Mouse (Mus musculus) hindbrain, embryonic 11.5 days (tissue): ENCODE data around the gene Myo1d. TPM values are rescaled to one million over a fixed set of nuclear protein-coding genes. Genes with fewer than 3 reads are reported as not detected.

Source experiments
- ATAC-seq: fragments of 200-750 bp; cut with Nextera tagmentation; 2 replicates; pipeline ENCODE4 v1.8.0; 2017; ENCODE audit warnings: mild to moderate bottlenecking, moderate TSS enrichment, moderate library complexity; ENCODE audit not compliant: low FRiP score
- DNase-seq: peaks from one replicate; pipeline ENCODE4 v3.0.0-alpha.2; 2015; ENCODE audit warnings: low spot score
- H3K27ac ChIP-seq: fragments of 300-500 bp; sonication (generic); 2 replicates; pipeline ENCODE4 v1.5.1; 2014; ENCODE audit warnings: mild to moderate bottlenecking, low read depth, low read length
- H3K27me3 ChIP-seq: fragments of 300-500 bp; sonication (generic); 2 replicates; pipeline ENCODE4 v1.6.1; 2014; ENCODE audit warnings: mild to moderate bottlenecking, low read length, moderate library complexity, mixed read lengths; ENCODE audit not compliant: control insufficient read depth, insufficient read depth
- H3K36me3 ChIP-seq: fragments of 300-500 bp; sonication (generic); 2 replicates; pipeline ENCODE4 v1.6.1; 2014; ENCODE audit warnings: mild to moderate bottlenecking, low read length, moderate library complexity, mixed read lengths; ENCODE audit not compliant: control insufficient read depth, insufficient read depth
- H3K4me1 ChIP-seq: fragments of 300-500 bp; sonication (generic); replicated peaks from 2 replicates; pipeline ENCODE4 v1.6.1; 2014; ENCODE audit warnings: low read length, mixed read lengths; ENCODE audit not compliant: control insufficient read depth, insufficient read depth
- H3K4me2 ChIP-seq: fragments of 300-500 bp; sonication (generic); replicated peaks from 2 replicates; pipeline ENCODE4 v1.6.1; 2014; ENCODE audit warnings: mild to moderate bottlenecking, low read depth, low read length
- H3K4me3 ChIP-seq: fragments of 300-500 bp; sonication (generic); 2 replicates; pipeline ENCODE4 v1.5.1; 2014; ENCODE audit warnings: low read depth, low read length
- H3K9ac ChIP-seq: fragments of 300-500 bp; sonication (generic); 2 replicates; pipeline ENCODE4 v1.6.1; 2014; ENCODE audit warnings: low read depth, low read length
- H3K9me3 ChIP-seq: fragments of 300-500 bp; sonication (generic); 2 replicates; pipeline ENCODE4 v1.6.1; 2016; ENCODE audit warnings: low read length; ENCODE audit not compliant: control insufficient read depth
- WGBS: fragments of 180-500 bp; shearing (Covaris S2); extraction: QIAGEN DNeasy Blood & Tissue Kit; methylation state at CpG from one replicate; pipeline ENCODE4 v1.1.7; 2014; 5-methylcytosine and 5-hydroxymethylcytosine counted together
- polyA plus RNA-seq: library from polyadenylated mRNA; unstranded; fragments of >200 nt; fragmentation: Nextera tagmentation; extraction: Ambion mirVana; gene quantifications from 2 replicates; pipeline ENCODE4 v1.2.1, GENCODE M21; 2014

Gene Myo1d
- polyA plus RNA-seq, 1 experiment from 2014 or later = 3.6 TPM

- ATAC-seq (no peak), DNase-seq (no peak)
- Histone ChIP-seq H3K27ac (no peak overlapping the region), H3K9me3 (no peaks in the 10 kb centered on the region), H3K4me1 (no peaks in the 10 kb centered on the region), H3K9ac (no peak overlapping the region), H3K27me3 (no peaks in the 10 kb centered on the region), H3K4me2 (no peak overlapping the region), H3K36me3 (no peaks in the 10 kb centered on the region), H3K4me3 (no peak overlapping the region)
- WGBS = 74% methylated on average over 3 of the region's 3 CpGs
Measured at GRCm38 (mm10) chr11:80551634-80552033, 228.2 kb downstream of the Myo1d start.

GRCm38 (mm10) chr11:80550264-80550663 lies 229.6 kb downstream of the Myo1d start:
- H3K4me2 ChIP-seq = no peak overlapping the region
- no peak overlapping the region for H3K4me3 ChIP-seq
- H3K9me3 ChIP-seq = no peaks in the 10 kb centered on the region
- no peak for ATAC-seq
- 80% methylated on average over 10 of the region's 10 CpGs for WGBS
- H3K27me3 ChIP-seq = no peaks in the 10 kb centered on the region
- no peak for DNase-seq
- no peaks in the 10 kb centered on the region for H3K4me1 ChIP-seq
- H3K27ac ChIP-seq = no peak overlapping the region
- no peaks in the 10 kb centered on the region for H3K36me3 ChIP-seq
- H3K9ac ChIP-seq = no peak overlapping the region

GRCm38 (mm10) chr11:80549854-80550253 lies 230.0 kb downstream of the Myo1d start:
- Histone ChIP-seq H3K9me3 (no peaks in the 10 kb centered on the region), H3K4me3 (no peak overlapping the region), H3K27ac (no peak overlapping the region), H3K4me2 (no peak overlapping the region), H3K36me3 (no peaks in the 10 kb centered on the region), H3K27me3 (no peaks in the 10 kb centered on the region), H3K9ac (no peak overlapping the region), H3K4me1 (no peaks in the 10 kb centered on the region)
- 83% methylated on average over 6 of the region's 6 CpGs for WGBS
- DNase-seq = no peak
- ATAC-seq = no peak

- Histone ChIP-seq H3K27ac (no peak overlapping the region), H3K4me2 (no peak overlapping the region), H3K36me3 (no peaks in the 10 kb centered on the region), H3K4me1 (no peaks in the 10 kb centered on the region), H3K9ac (no peak overlapping the region), H3K27me3 (no peaks in the 10 kb centered on the region), H3K4me3 (no peak overlapping the region), H3K9me3 (no peaks in the 10 kb centered on the region)
- WGBS = 66% methylated on average over 2 of the region's 2 CpGs
- DNase-seq (no peak), ATAC-seq (no peak)
Measured at GRCm38 (mm10) chr11:80546233-80546632, 233.6 kb downstream of the Myo1d start.

GRCm38 (mm10) chr11:80539056-80539455 lies 240.8 kb downstream of the Myo1d start:
- H3K4me1 ChIP-seq = no peaks in the 10 kb centered on the region
- no peak overlapping the region for H3K9ac ChIP-seq
- no peak overlapping the region for H3K27ac ChIP-seq
- no peak overlapping the region for H3K4me3 ChIP-seq
- no peaks in the 10 kb centered on the region for H3K36me3 ChIP-seq
- H3K4me2 ChIP-seq = no peak overlapping the region
- WGBS = 85% methylated on average over 4 of the region's 4 CpGs
- ATAC-seq = no peak
- H3K27me3 ChIP-seq = no peaks in the 10 kb centered on the region
- H3K9me3 ChIP-seq = no peaks in the 10 kb centered on the region
- no peak for DNase-seq

- Histone ChIP-seq H3K9me3 (no peaks in the 10 kb centered on the region), H3K36me3 (no peaks in the 10 kb centered on the region), H3K4me1 (no peaks in the 10 kb centered on the region), H3K27me3 (no peaks in the 10 kb centered on the region), H3K4me3 (no peak overlapping the region), H3K9ac (no peak overlapping the region), H3K27ac (no peak overlapping the region), H3K4me2 (no peak overlapping the region)
- DNase-seq (no peak), ATAC-seq (no peak)
- 50% methylated on average over 1 of the region's 1 CpGs for WGBS
Measured at GRCm38 (mm10) chr11:80532966-80533365, 246.9 kb downstream of the Myo1d start.

GRCm38 (mm10) chr11:80529149-80529548 lies 250.7 kb downstream of the Myo1d start:
- H3K27me3 ChIP-seq = no peaks in the 10 kb centered on the region
- 86% methylated on average over 8 of the region's 8 CpGs for WGBS
- no peaks in the 10 kb centered on the region for H3K4me1 ChIP-seq
- no peak for ATAC-seq
- H3K27ac ChIP-seq = no peak overlapping the region
- no peaks in the 10 kb centered on the region for H3K36me3 ChIP-seq
- H3K9me3 ChIP-seq = no peaks in the 10 kb centered on the region
- no peak overlapping the region for H3K9ac ChIP-seq
- no peak overlapping the region for H3K4me2 ChIP-seq
- no peak for DNase-seq
- no peak overlapping the region for H3K4me3 ChIP-seq

- Histone ChIP-seq H3K4me1 (no peaks in the 10 kb centered on the region), H3K9me3 (no peaks in the 10 kb centered on the region), H3K27ac (no peak overlapping the region), H3K4me2 (no peak overlapping the region), H3K27me3 (no peaks in the 10 kb centered on the region), H3K36me3 (no peaks in the 10 kb centered on the region), H3K9ac (no peak overlapping the region), H3K4me3 (no peak overlapping the region)
- ATAC-seq (no peak), DNase-seq (no peak)
Measured at GRCm38 (mm10) chr11:80527697-80528096, 252.1 kb downstream of the Myo1d start.

- ATAC-seq (no peak), DNase-seq (no peak)
- H3K27ac ChIP-seq = no peak overlapping the region
- WGBS = 93% methylated on average over 5 of the region's 5 CpGs
- no peaks in the 10 kb centered on the region for H3K9me3 ChIP-seq
- no peaks in the 10 kb centered on the region for H3K36me3 ChIP-seq
- no peak overlapping the region for H3K9ac ChIP-seq
- peaks cover 4% of the 10 kb centered on the region for H3K4me1 ChIP-seq
- H3K4me2 ChIP-seq = no peak overlapping the region
- H3K4me3 ChIP-seq = no peak overlapping the region
- H3K27me3 ChIP-seq = no peaks in the 10 kb centered on the region
Measured at GRCm38 (mm10) chr11:80524213-80524612, 255.6 kb downstream of the Myo1d start.
